21 mouse cellular contexts compared by ENCODE assay signal in the genomic region with DNA sequence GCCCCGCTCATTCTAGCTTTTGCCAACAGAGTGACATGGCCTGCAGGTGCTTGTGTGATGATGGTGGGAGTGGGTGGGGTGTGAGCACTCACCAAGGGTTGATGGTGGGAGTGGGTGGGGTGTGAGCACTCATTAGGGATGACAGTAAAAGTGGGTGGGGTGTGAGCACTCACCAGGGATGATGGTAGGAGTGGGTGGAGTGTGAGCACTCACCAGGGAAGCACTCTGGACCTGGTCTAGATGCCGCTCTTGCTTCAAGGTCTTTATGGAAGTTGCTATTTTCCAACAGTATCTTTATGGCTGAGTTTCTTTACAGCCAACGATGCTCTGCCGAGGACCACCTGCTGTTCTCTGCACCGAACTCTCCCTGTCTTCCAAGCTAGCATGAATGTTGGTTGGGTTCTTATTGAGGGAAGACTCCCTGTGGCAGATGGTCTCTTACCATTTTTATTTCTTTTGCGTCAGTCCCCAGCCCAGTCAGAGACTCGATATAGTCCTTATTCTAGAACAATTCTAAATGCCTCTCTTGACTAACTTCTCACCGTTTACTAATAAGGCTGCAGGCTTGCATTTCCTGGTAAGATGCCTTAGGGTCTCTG.
DNase-seq lines count a peak whose midpoint lies in the region; ATAC-seq and TF ChIP-seq lines count a peak whose summit lies in the region.
"Had no signal": no experiment of that assay in that cellular context is flagged by ENCODE, and none has a peak within 500 bp of the region (broad histone marks: within the 10 kb centered on the region; RNA-seq: fewer than 3 reads in every experiment).

No protein-coding gene starts in this region.

- H3K4me1 ChIP-seq in midbrain, embryonic 15.5 days, result peaks cover 17% of the 10 kb centered on the region

- intact Hi-C loops in left cerebral cortex, adult 2 months (cut with DNase I), result loop anchor here (5.0 kb wide), 1 partner anchor 142 kb away; no protein-coding TSS in a partner anchor

- 88% methylated on average over 8 of the region's 8 CpGs for WGBS in midbrain, embryonic 15.5 days

- no peaks in the 10 kb centered on the region for H3K9me3 ChIP-seq in midbrain, embryonic 15.5 days
- H3K9me3 ChIP-seq: embryonic facial prominence, embryonic 12.5 days; forebrain, embryonic 15.5 days; heart, embryonic 15.5 days; hindbrain, embryonic 13.5 days had no signal

- no peak overlapping the region for H3K9ac ChIP-seq in midbrain, embryonic 15.5 days
- H3K9ac ChIP-seq: embryonic facial prominence, embryonic 12.5 days; forebrain, embryonic 15.5 days; heart, embryonic 15.5 days; hindbrain, embryonic 13.5 days had no signal

- H3K36me3 ChIP-seq in midbrain, embryonic 15.5 days (replicated peaks), result peaks cover 5% of the 10 kb centered on the region; the same call in 1 of the 2 replicates
- H3K36me3 ChIP-seq: embryonic facial prominence, embryonic 12.5 days had no signal

- TF ChIP-seq CTCF in left cerebral cortex, adult 2 months (IDR thresholded peaks at IDR 0.05), result no peak

- ATAC-seq in midbrain, embryonic 15.5 days (replicated peaks), result no peak
- ATAC-seq: activated CD4-positive, CD25-positive, alpha-beta regulatory T cell, adult 4 months; forebrain, embryonic 15.5 days; hindbrain, postnatal 0 days; Patski had no signal

- DNase-seq in frontal cortex, adult 2 months (ENCODE audit: extremely low spot score in 1 of 2, low spot score in 1 of 2), result peak; percentile 37 to 68
- DNase-seq in frontal cortex, postnatal 25 days (ENCODE audit: low spot score in 2 of 2), result no peak
- no peak for DNase-seq in left cerebral cortex, adult 2 months (ENCODE audit: extremely low spot score in 1 of 2, low spot score in 2 of 2)
- no peak for DNase-seq in left cerebral cortex, adult 11 months (ENCODE audit: low spot score)
- DNase-seq in right cerebral cortex, postnatal 36 days (ENCODE audit: low spot score in 2 of 2), result peak; percentile 32 to 49
- DNase-seq in right cerebral cortex, postnatal 25 days, result no peak
- DNase-seq: adrenal gland, postnatal 14 days; cerebellum, postnatal 10 days; gastrocnemius, postnatal 36 days; heart, adult 18-20 months; heart, postnatal 14 days had no signal

- H3K27me3 ChIP-seq in midbrain, embryonic 15.5 days (replicated peaks), result no peaks in the 10 kb centered on the region
- H3K27me3 ChIP-seq: CH12.LX; embryonic facial prominence, embryonic 12.5 days; forebrain, embryonic 15.5 days; heart, embryonic 15.5 days; hindbrain, embryonic 13.5 days; Patski had no signal

- peak overlapping the region; percentile 75 for H3K27ac ChIP-seq in left cerebral cortex, adult 2 months
- no peak overlapping the region for H3K27ac ChIP-seq in midbrain, embryonic 15.5 days
- H3K27ac ChIP-seq: embryonic facial prominence, embryonic 12.5 days; forebrain, embryonic 15.5 days; heart, embryonic 15.5 days; hindbrain, embryonic 13.5 days; hindbrain, postnatal 0 days had no signal

- H3K4me2 ChIP-seq in midbrain, embryonic 15.5 days, result no peak overlapping the region
- H3K4me2 ChIP-seq: embryonic facial prominence, embryonic 12.5 days; forebrain, embryonic 15.5 days; heart, embryonic 11.5 days; heart, embryonic 15.5 days; hindbrain, embryonic 13.5 days had no signal

- H3K4me3 ChIP-seq in left cerebral cortex, adult 2 months, result no peak overlapping the region
- H3K4me3 ChIP-seq in midbrain, embryonic 15.5 days, result no peak overlapping the region
- H3K4me3 ChIP-seq: embryonic facial prominence, embryonic 12.5 days; forebrain, embryonic 15.5 days; heart, embryonic 15.5 days; hindbrain, embryonic 13.5 days had no signal

Comparison
In these comparisons a context has a peak if more than half of its experiments do, and no peak if none do; other contexts are left out.
1. DNase-seq: peak in frontal cortex, adult 2 months (2 of 2) and right cerebral cortex, postnatal 36 days (2 of 2); none in frontal cortex, postnatal 25 days (0 of 2), left cerebral cortex, adult 2 months (0 of 2), left cerebral cortex, adult 11 months (single experiment) and right cerebral cortex, postnatal 25 days (single experiment).